Mouse (Mus musculus) cortical plate, adult 2 months (tissue): ENCODE results near the gene Tnrc6a. TPM values are rescaled to one million over a fixed set of nuclear protein-coding genes. Genes with fewer than 3 reads are reported as not detected.

Experiments
- H3K27ac ChIP-seq: fragments of 200-500 bp; 2 replicates; pipeline ENCODE4 v1.5.1; 2012; ENCODE audit warnings: low read length, control low read depth, inconsistent platforms; ENCODE audit not compliant: insufficient read depth
- H3K4me1 ChIP-seq: fragments of 200-500 bp; 2 replicates; pipeline ENCODE4 v1.6.1; 2011; ENCODE audit warnings: low read length; ENCODE audit not compliant: control insufficient read depth, insufficient read depth
- H3K4me3 ChIP-seq: fragments of 200-500 bp; 2 replicates; pipeline ENCODE4 v1.5.1; 2011; ENCODE audit warnings: mild to moderate bottlenecking, low read length, control low read depth; ENCODE audit not compliant: insufficient read depth
- CTCF ChIP-seq: fragments of 200-500 bp; IDR thresholded peaks from 2 replicates; pipeline ENCODE4 v1.5.1; 2011; ENCODE audit warnings: mild to moderate bottlenecking, control low read depth, low read length; ENCODE audit not compliant: insufficient read depth; ENCODE audit errors: extremely low read depth
- POLR2A ChIP-seq: fragments of 200-500 bp; IDR thresholded peaks from 2 replicates; pipeline ENCODE4 v1.6.1; 2011; ENCODE audit warnings: mild to moderate bottlenecking, low read length, control low read depth; ENCODE audit not compliant: insufficient read depth; ENCODE audit errors: extremely low read depth
- polyA plus RNA-seq: library from polyadenylated mRNA; depleted of rRNA; stranded (reverse); fragments of >200 nt; gene quantifications from 2 replicates; pipeline ENCODE4 v1.2.3, GENCODE M21; 2012

The Tnrc6a gene
- polyA plus RNA-seq, 1 experiment = 55.6 TPM

DNA sequence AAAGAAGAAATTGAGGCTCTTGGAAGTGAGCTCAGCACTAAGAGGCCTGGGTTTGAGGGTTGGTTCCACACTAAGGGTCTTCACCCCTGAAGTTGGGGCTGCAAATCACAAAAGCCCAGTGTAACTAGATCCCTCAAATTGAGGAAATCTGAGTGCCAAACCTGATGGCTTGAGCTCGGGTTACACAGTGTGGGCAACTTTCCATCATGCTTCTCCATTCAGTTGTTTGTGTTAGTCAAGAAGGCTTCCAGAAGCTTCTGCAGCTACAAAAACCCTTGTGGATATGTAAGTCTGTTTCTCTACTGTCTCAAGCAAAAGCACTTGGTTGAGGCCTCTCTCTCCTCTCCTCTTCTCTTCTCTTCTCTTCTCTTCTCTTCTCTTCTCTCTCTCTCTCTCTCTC is 17.8 kb upstream of the Tnrc6a start:
- Histone ChIP-seq H3K4me1 (peaks cover 2% of the 10 kb centered on the region; the same call in 1 of the 2 replicates), H3K27ac (no peak overlapping the region), H3K4me3 (no peak overlapping the region)
- no peak for TF ChIP-seq CTCF
- TF ChIP-seq POLR2A = no peak

DNA sequence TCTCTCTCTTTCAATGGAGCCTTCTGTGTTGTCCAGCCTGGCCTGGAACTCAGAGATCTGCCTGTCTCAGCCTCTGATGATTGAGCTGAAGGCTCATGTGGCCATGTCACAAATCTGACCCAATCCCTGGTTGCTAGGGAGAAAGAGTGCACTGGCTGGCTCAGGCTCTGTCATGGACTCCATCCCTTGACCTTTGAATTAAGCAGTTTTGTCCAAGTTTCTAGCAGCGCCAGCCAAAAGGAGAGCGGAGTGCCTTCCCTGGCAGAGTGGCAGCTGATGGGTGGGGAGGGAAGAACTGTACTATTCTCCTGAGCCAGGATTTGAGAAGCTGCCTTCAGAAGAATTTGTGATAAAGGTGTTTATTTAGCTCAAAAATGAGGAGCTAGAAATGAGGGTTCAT is 17.4 kb upstream of the Tnrc6a start:
- Histone ChIP-seq H3K27ac (no peak overlapping the region), H3K4me1 (peaks cover 2% of the 10 kb centered on the region; the same call in 1 of the 2 replicates), H3K4me3 (no peak overlapping the region)
- TF ChIP-seq CTCF (no peak), POLR2A (no peak)

DNA sequence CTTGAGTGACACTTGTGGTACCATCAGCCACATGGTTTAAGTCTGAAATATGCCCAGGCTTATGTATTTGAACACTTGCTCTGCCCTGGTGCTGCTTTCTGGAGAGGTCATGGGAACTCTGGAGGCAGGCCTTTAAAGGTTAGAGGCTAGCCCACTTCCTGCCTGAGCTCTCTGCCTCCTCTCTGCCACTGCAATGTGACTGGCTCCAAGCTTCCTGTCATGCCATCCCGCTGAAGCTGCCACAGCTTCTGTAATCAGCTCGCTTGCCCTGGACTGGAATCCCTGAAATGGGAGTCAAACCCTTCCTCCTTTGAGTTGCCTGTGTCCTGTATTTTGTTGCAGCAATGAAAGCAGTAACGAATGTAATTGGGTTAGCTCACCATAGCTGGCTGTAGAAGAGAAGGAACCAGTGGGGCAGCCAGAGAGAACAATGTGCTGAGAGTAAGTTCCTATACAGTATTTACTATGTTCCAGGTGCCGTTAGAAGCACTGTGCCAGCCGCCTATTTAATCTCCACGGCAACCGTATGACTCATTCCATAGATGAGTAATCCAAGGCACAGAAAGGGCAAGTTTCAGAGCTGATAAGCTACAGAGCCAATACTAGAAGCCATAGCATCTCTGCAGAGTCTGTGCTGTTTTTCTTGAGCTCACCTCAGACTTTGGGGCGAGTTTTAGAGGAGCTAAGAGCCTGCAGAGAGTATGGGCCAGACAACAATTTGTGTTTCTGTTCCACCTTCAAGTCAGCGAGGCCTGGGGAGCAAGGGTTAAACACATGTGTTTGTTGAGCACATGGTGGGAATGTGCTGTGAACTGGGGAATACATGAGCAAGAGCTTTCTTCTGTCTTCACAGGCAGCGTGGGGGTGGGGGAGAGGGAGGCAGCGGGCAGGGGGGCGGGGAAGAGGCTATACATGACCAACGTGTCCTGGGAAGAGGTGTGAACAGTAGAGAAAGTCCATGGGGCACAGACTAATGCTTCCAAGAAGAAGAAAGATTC is 15.3 kb upstream of the Tnrc6a start:
- Histone ChIP-seq H3K4me1 (peaks cover 2% of the 10 kb centered on the region; the same call in 1 of the 2 replicates), H3K4me3 (no peak overlapping the region), H3K27ac (no peak overlapping the region)
- TF ChIP-seq CTCF (no peak), POLR2A (no peak)

DNA sequence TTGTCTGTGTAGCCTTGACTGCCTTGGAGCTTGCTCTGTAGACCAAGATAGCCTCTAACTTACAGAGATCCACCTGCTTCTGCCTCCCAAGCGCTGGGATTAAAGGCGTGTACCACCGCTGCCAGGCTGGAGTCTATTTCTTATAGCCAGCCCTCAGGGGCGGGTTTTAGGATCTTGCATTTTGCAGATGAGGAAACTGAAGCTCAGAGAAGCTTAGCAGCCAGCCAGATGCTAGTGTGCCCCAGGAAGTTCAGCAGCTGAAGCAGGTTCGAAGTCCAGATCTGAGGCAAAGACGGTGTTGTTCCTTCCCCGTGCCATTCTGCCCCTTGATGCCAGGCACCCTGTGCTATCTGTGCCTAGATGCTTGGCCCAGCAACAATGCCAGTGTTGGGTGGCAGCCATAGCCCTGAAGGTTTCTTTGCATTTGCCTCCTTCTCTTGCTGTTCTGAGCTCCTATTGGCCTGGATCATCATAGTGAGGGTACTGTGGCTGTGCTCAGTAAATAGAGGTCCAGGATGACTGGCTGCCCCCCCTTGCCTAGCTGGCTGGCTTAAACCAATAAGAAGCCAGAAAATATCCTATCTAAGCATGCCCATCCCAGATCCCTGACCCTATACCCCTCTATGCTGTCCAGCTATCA is 14.2 kb upstream of the Tnrc6a start:
- no peak overlapping the region for H3K27ac ChIP-seq
- H3K4me3 ChIP-seq = no peak overlapping the region
- TF ChIP-seq CTCF (no peak), POLR2A (no peak)
- H3K4me1 ChIP-seq = peaks cover 2% of the 10 kb centered on the region; the same call in 1 of the 2 replicates

DNA sequence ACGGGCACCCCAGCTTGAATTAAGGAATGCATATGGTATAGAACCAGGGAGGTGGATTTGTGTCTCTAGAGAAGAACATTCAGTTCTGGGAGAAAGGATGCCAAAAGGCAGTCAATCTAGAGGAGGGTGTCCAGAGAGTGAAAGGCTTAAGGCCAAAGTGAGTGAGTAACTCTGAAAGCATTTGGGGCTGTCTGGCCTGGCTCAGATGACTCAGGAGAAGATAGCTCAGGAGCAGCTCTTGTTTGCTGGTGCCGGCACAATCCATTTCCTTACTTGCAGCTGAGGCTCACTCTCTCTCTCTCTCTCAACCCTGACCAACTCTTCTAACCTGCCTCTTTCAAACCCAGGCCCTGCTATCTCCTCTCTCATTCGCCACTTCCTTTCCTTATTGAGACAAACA is 13.6 kb upstream of the Tnrc6a start:
- no peak overlapping the region for H3K4me3 ChIP-seq
- TF ChIP-seq POLR2A = no peak
- TF ChIP-seq CTCF = no peak
- no peak overlapping the region for H3K27ac ChIP-seq
- H3K4me1 ChIP-seq = peaks cover 2% of the 10 kb centered on the region; the same call in 1 of the 2 replicates

DNA sequence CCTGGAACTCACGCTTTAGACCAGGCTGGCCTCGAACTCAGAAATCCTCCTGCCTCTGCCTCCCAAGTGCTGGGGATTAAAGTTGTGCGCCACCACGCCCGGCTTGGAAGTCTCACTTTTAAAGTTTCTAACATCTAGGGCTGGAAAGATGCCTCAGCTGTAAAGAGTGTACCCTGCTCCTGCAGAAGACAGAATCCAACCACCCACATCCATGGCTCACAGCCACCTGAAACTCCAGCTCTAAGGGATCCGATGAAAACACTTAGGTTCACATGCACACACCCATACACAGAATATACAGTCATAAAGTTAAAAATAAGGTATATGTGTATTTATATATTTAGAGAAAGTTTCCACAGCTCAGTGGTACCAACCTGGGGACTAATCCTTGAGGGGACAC is 10.1 kb upstream of the Tnrc6a start:
- TF ChIP-seq POLR2A (no peak), CTCF (no peak)
- H3K4me1 ChIP-seq = peaks cover 1% of the 10 kb centered on the region; the same call in 1 of the 2 replicates
- H3K4me3 ChIP-seq = no peak overlapping the region
- H3K27ac ChIP-seq = no peak overlapping the region

DNA sequence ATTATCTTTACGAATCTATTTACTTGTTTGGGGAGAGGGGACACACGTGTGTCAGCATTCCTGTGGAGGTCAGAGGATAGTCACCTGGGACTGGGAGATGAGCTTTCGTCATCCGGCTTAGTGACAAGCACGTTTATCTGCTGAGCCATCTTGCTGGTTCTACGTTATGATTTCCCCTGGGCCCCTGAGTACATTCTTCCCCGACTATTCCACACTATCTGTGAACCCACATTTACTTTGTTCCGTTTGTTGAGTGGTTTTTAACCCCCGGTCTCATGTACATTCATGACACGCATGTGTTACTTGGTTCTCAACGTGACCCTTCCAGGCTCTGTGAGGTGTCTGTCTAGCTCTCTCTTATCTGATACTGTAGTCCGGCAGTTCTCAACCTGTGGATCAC is 6.9 kb upstream of the Tnrc6a start:
- Histone ChIP-seq H3K4me1 (no peaks in the 10 kb centered on the region), H3K4me3 (no peak overlapping the region), H3K27ac (no peak overlapping the region)
- TF ChIP-seq POLR2A (no peak), CTCF (no peak)

DNA sequence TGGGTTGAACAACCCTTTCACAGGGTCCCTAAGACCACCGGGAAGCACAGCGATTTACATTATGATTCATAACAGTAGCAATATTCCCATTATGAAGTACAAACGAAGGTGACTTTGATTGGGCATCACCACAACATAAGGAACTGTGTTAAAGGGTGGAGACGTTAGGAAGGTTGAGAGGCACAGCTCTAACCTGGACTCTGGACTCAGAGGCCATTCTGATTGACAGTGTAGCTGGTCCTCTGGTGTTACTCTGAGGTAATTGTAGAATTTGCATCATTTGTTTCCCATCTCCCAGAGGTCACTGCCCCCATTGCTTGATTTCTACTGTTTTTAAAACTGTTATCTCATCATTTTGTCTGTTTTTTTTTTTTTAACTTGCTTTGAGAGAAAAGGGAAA is 6.5 kb upstream of the Tnrc6a start:
- TF ChIP-seq CTCF (no peak), POLR2A (no peak)
- H3K4me1 ChIP-seq = no peaks in the 10 kb centered on the region
- no peak overlapping the region for H3K4me3 ChIP-seq
- H3K27ac ChIP-seq = no peak overlapping the region

DNA sequence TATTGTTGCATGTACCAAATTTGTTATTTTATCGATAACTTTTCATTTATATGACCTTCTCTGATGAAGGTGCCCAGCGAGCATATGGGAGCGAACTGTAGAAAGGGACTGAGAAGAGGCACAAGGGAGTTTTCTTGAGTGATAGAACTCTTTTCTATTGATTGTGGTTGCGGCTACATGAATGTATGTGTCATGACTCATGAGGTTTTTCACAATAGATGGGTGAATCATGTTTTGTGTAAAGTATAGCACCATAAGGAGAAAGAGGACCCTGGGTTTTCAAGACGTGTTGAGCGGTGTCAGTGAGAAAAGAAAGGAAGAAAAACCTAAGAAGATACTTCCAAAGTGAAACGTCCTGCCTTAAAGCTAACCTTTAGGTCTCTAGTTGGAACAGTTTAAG is 3.2 kb upstream of the Tnrc6a start:
- no peak overlapping the region for H3K4me3 ChIP-seq
- no peak overlapping the region for H3K27ac ChIP-seq
- TF ChIP-seq CTCF = no peak
- no peak for TF ChIP-seq POLR2A
- H3K4me1 ChIP-seq = no peaks in the 10 kb centered on the region

DNA sequence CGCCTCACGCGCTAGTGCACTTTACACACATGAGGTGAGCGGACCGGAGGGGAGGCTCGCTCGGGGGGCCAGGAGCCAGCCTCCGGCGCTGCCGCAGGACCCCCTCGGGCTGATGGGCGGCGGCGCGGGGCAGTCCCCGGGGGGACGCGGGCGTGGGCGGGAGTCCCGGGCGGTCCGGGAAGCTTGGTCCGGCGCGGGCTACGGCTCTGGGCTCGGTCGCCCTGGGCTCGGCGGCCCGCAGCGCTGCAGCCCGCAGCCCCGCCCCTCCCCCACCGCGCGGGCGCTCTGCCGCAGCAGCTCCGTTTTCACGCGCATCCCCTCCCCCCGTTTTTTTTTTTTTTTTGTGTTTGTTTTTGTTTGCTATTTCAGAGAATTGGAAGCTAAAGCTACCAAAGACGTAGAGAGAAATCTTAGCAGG is 623 bp downstream of the Tnrc6a start:
- peak overlapping the region; percentile 100 for H3K27ac ChIP-seq
- H3K4me1 ChIP-seq = peaks cover 2% of the 10 kb centered on the region; the same call in 1 of the 2 replicates
- TF ChIP-seq CTCF (no peak), POLR2A (no peak)
- peak overlapping the region; percentile 77 for H3K4me3 ChIP-seq
